In the genomic region with DNA sequence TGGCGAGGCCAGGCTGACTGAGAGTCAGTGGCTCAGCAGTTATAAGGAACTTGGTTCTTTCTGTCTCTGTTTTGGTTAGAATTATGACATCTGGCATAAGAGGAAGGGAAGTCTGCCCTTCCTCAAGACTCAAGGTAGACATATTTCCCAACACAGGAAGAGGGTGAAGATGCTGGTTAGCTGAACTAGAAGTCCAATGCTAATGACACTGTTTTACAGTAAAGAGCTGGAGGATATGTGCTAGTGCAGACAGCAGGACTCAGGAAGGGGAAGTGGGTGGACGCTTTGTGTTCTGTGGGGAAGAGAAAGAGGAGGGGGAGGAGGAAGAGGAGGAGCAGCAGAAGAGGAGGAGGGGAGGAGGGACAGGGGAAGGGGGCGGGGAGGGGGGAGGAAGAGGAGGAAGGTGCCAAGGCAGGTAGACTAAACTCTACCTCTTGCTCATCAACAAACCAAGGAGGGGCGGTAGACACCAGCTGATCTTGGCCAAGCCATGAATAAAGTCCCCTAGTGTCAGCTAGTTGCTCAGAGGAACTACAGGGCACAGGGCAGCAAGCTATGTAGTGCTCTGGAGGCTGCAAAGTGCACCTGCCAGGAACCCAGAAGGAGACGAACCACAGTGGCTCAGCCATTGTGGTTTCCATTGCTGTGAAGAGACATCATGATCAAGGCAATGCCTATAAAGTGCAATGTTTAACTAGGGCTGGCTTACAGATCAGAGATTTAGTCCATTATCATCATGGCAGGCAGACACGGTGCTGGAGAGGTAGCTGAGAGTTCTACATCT, we compare ENCODE assay signal across 10 mouse cellular contexts. TPM values are rescaled to one million over a fixed set of nuclear protein-coding genes. Genes with fewer than 3 reads are reported as not detected.
A peak's percentile ranks its signal among the peaks of the same experiment; 100 is the strongest.
DNase-seq lines count a peak whose midpoint lies in the region; ATAC-seq lines count a peak whose summit lies in the region.
"Had no signal": no experiment of that assay in that cellular context is flagged by ENCODE, and none has a peak within 500 bp of the region (broad histone marks: within the 10 kb centered on the region; RNA-seq: fewer than 3 reads in every experiment).

No protein-coding gene starts in this region.

- DNase-seq in lung, adult 18-20 months, result peak; percentile 24 to 28
- no peak for DNase-seq in lung, postnatal 10 days
- peak; percentile 58 for DNase-seq in lung, postnatal 36 days
- DNase-seq in thymus, postnatal 10 days (ENCODE audit: low spot score in 2 of 2), result peak; percentile 22 to 34
- no peak for DNase-seq in layer of hippocampus, postnatal 14 days (ENCODE audit: low spot score in 2 of 2)
- DNase-seq in gastrocnemius, adult 8-10 months (ENCODE audit: low spot score in 2 of 2), result no peak
- DNase-seq: kidney, adult 9 months had no signal

- peak; percentile 78 for ATAC-seq in activated CD4-positive, CD25-positive, alpha-beta regulatory T cell, adult 4 months
- no peak for ATAC-seq in cerebellum, adult (ENCODE audit: insufficient number of reproducible peaks, low FRiP score, low TSS enrichment)
- ATAC-seq: midbrain, embryonic 13.5 days had no signal

RNA-seq across cellular contexts. Expression of gene Ntpcr, which starts 4.5 kb away (rescaled TPM):
- polyA plus RNA-seq in activated CD4-positive, CD25-positive, alpha-beta regulatory T cell, adult 4 months (2017; shearing (Covaris generic)), result 10 to 100 TPM; 31.1 to 34.3 TPM
- total RNA-seq in layer of hippocampus, postnatal 14 days (2021), result 10 to 100 TPM; 18.8 to 21.4 TPM
- total RNA-seq in gastrocnemius, adult 8-10 months (2022), result 10 to 100 TPM; 10.1 to 13.7 (median 11.4) TPM

RNA-seq across cellular contexts. Expression of gene Map10, which starts 55.6 kb away (rescaled TPM):
- under 1 TPM; 0.17 to 0.46 TPM for polyA plus RNA-seq in activated CD4-positive, CD25-positive, alpha-beta regulatory T cell, adult 4 months (2017; shearing (Covaris generic))
- 1 to 10 TPM; 4.2 TPM for total RNA-seq in layer of hippocampus, postnatal 14 days (2021)
- 1 to 10 TPM; 2.7 to 3.5 (median 3.3) TPM for total RNA-seq in gastrocnemius, adult 8-10 months (2022)

Comparison
In these comparisons a context has a peak if more than half of its experiments do, and no peak if none do; other contexts are left out.
1. DNase-seq: peak in lung, adult 18-20 months (2 of 2), lung, postnatal 36 days (single experiment) and thymus, postnatal 10 days (2 of 2); none in lung, postnatal 10 days (single experiment), layer of hippocampus, postnatal 14 days (0 of 2) and gastrocnemius, adult 8-10 months (0 of 2).